Mouse (Mus musculus) heart, adult 2 months (tissue): Measurements from ENCODE around the gene Mdga1.

Source experiments
- CTCF ChIP-seq: fragments of 200-600 bp; IDR thresholded peaks from 2 replicates; pipeline ENCODE4 v1.8.1; 2022; ENCODE audit warnings: antibody characterized with exemption, mild to moderate bottlenecking, moderate library complexity
- EP300 ChIP-seq: fragments of 200-500 bp; IDR thresholded peaks from 2 replicates; pipeline ENCODE4 v1.6.1; 2011; ENCODE audit warnings: low read depth, low read length, control low read depth; ENCODE audit not compliant: insufficient read depth
- POLR2A ChIP-seq: fragments of 200-500 bp; IDR thresholded peaks from 2 replicates; pipeline ENCODE4 v1.6.1; 2011; ENCODE audit warnings: mild to moderate bottlenecking, low read depth, low read length, control low read depth; ENCODE audit not compliant: insufficient read depth

DNA sequence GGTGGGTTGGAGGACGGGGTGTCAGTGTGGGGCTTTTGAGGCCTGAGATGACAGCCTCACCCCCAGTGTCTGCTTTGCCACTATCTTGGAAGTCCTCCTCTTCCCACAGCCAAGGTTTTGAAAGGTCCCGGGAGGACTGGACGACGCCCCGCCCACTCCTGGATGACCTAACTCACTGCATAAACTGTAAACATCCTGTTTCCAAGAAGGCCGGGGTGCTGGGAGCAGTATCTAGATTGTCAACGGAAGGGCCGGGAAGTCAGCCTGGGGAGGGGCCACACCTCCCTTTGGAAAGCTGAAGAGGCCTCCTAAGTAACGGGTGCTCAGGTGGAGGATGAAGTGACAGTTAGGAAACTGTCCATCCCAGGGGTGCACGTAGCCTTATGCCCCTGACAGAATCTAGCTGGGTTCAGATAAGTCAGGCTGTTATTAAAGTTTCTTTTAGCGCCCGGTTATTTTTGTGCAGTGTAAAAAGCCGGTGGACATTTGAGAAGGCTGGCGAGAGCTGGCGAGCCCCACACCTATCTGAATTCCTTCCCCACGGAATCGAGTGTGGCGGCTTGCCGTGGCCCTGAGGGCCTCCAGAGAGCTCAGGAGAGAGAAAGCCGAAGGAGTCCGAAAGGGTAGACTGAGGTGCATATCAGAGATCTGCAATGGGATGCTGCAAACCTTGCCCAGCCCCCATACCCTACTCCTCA, 170.3 kb downstream of the Mdga1 start:
- no peak for TF ChIP-seq POLR2A
- no peak for TF ChIP-seq CTCF
- no peak for TF ChIP-seq EP300
